Mouse (Mus musculus): ENCODE results near the gene Dnajc8.

- no peak for TF ChIP-seq MAFK (IDR thresholded peaks at IDR 0.05; ENCODE audit: insufficient read depth, low read depth, low read length)
- TF ChIP-seq HCFC1 (IDR thresholded peaks at IDR 0.05; ENCODE audit: borderline replicate concordance, insufficient read depth, low read length): no peak
- TF ChIP-seq ZNF384 (IDR thresholded peaks at IDR 0.05; ENCODE audit: low read depth, low read length): no peak
- TF ChIP-seq CHD2 (IDR thresholded peaks at IDR 0.05; ENCODE audit: low read depth, low read length): no peak
Measured at GRCm38 (mm10) chr4:132565089-132565747, 29.9 kb downstream of the Dnajc8 start.

All from ES-E14 (cell line).